Mouse (Mus musculus): ENCODE measurements around the gene Klhl26. TPM values are rescaled to one million over a fixed set of nuclear protein-coding genes. Genes with fewer than 3 reads are reported as not detected.

The Klhl26 gene
- total RNA-seq, 2 experiments from 2014 or later = 6.7 to 8.5 TPM

GRCm38 (mm10) chr8:70495001-70495770, 18.4 kb upstream of the Klhl26 start:
- no peak for TF ChIP-seq CTCF (IDR thresholded peaks at IDR 0.05)
- Histone ChIP-seq H3K27ac (no peak overlapping the region), H3K4me3 (peak overlapping the region; percentile 6)
- intact Hi-C loops (cut with DNase I) = no loop called here
- no peak for DNase-seq

GRCm38 (mm10) chr8:70494416-70494945, 17.7 kb upstream of the Klhl26 start:
- Histone ChIP-seq H3K27ac (no peak overlapping the region), H3K4me3 (peak overlapping the region; percentile 34; the same call in 1 of the 2 replicates)
- no peak for DNase-seq
- no peak for TF ChIP-seq CTCF (IDR thresholded peaks at IDR 0.05)
- intact Hi-C loops (cut with DNase I) = no loop called here

- Histone ChIP-seq H3K4me3 (peak overlapping the region; percentile 76), H3K27ac (peak overlapping the region; percentile 31; the same call in 1 of the 2 replicates)
- DNase-seq = no peak
- intact Hi-C loops (cut with DNase I) = loop anchor here (2.0 kb wide), 1 partner anchor 79 kb away; no protein-coding TSS in a partner anchor
- no peak for TF ChIP-seq CTCF (IDR thresholded peaks at IDR 0.05)
Measured at GRCm38 (mm10) chr8:70493692-70494415, 17.1 kb upstream of the Klhl26 start.

- TF ChIP-seq CTCF (IDR thresholded peaks at IDR 0.05) = no peak
- intact Hi-C loops (cut with DNase I) = loop anchor here (2.0 kb wide), 1 partner anchor 78 kb away; no protein-coding TSS in a partner anchor
- H3K4me3 ChIP-seq = peak within 1 kb of the TSS; percentile 76
- peak within 1 kb of the TSS; percentile 31; the same call in 1 of the 2 replicates for H3K27ac ChIP-seq
- DNase-seq = peak; percentile 51
Measured at GRCm38 (mm10) chr8:70492664-70493640, 16.2 kb upstream of the Klhl26 start, which contains the start of gene Crlf1. Gene Crlf1, plus strand, starts transcription at chr8:70493158.

GRCm38 (mm10) chr8:70490880-70491495, 14.2 kb upstream of the Klhl26 start:
- Histone ChIP-seq H3K27ac (no peak overlapping the region), H3K4me3 (no peak overlapping the region)
- intact Hi-C loops (cut with DNase I) = no loop called here
- DNase-seq = no peak
- TF ChIP-seq CTCF (IDR thresholded peaks at IDR 0.05) = no peak

- Histone ChIP-seq H3K27ac (no peak overlapping the region), H3K4me3 (no peak overlapping the region)
- DNase-seq = no peak
- intact Hi-C loops (cut with DNase I) = no loop called here
- no peak for TF ChIP-seq CTCF (IDR thresholded peaks at IDR 0.05)
Measured at GRCm38 (mm10) chr8:70490061-70490879, 13.5 kb upstream of the Klhl26 start.

GRCm38 (mm10) chr8:70489576-70489975, 12.8 kb upstream of the Klhl26 start:
- intact Hi-C loops (cut with DNase I) = no loop called here
- Histone ChIP-seq H3K27ac (no peak overlapping the region), H3K4me3 (peak overlapping the region; percentile 69)
- no peak for DNase-seq
- TF ChIP-seq CTCF (IDR thresholded peaks at IDR 0.05) = no peak

GRCm38 (mm10) chr8:70488931-70489470, 12.2 kb upstream of the Klhl26 start:
- Histone ChIP-seq H3K4me3 (peak overlapping the region; percentile 69), H3K27ac (no peak overlapping the region)
- DNase-seq = no peak
- intact Hi-C loops (cut with DNase I) = no loop called here
- TF ChIP-seq CTCF (IDR thresholded peaks at IDR 0.05) = no peak

- Histone ChIP-seq H3K4me3 (peak overlapping the region; percentile 63), H3K27ac (no peak overlapping the region)
- no peak for DNase-seq
- no peak for TF ChIP-seq CTCF (IDR thresholded peaks at IDR 0.05)
- intact Hi-C loops (cut with DNase I) = no loop called here
Measured at GRCm38 (mm10) chr8:70487993-70488796, 11.4 kb upstream of the Klhl26 start.
